Mouse (Mus musculus) kidney, adult 8-10 months (tissue): ENCODE results near the gene Nup155.

Experiments
- DNase-seq, 2 experiments: peaks; one replicate each; pipeline ENCODE4 v3.0.0; 2022

Gene Nup155

DNA sequence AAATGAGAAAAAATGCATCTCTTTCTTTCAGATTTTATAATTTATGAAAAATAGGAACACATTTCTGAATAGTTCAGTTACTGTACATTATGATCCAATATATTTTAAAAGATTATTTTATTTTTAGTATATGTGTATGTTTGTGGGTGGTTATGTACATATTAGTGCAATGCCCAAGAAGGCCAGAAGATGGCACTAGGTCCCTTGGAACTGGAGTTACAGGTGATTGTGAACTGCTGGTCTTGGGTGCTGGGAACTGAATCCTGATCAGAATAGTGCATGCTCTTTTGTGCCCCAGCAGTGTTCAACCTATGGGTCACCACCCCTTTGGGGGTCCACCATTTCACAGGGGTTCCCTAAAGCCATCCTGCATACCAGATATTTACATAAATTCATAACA, 91.2 kb downstream of the Nup155 start:
- DNase-seq, result peak in 1 of 2 experiments; percentile 3

DNA sequence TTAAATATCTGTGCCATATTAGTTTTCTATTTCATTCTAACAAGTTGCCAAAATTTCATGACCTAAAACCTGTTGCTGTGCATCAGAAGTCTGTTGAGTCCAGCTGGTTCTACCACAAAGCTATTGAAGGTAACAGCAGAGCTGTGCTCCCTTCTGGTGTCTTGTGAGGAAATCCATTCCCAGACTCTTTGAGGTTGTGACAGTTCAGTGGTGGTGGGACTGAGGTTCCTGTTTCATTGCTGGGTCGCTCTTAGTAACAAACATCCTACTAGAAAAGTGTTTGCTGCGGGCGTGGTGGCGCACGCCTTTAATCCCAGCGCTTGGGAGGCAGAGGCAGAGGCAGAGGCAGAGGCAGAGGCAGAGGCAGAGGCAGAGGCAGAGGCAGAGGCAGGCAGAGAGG, 99.3 kb downstream of the Nup155 start:
- no peak for DNase-seq
